Mouse (Mus musculus) midbrain, postnatal 0 days (tissue): ENCODE results near the gene Pithd1. TPM values are rescaled to one million over a fixed set of nuclear protein-coding genes. Genes with fewer than 3 reads are reported as not detected.

Source experiments
- ATAC-seq: fragments of 200-750 bp; cut with Nextera tagmentation; 2 replicates; pipeline ENCODE4 v1.8.0; 2017; ENCODE audit warnings: moderate number of reproducible peaks, mild to moderate bottlenecking, moderate TSS enrichment, moderate library complexity; ENCODE audit not compliant: low FRiP score
- DNase-seq: peaks from one replicate; pipeline ENCODE4 v3.0.0-alpha.2; 2015; ENCODE audit warnings: low spot score
- H3K27ac ChIP-seq: fragments of 300-500 bp; sonication (generic); 2 replicates; pipeline ENCODE4 v1.5.1; 2014; ENCODE audit warnings: low read depth, mild to moderate bottlenecking, low read length, mixed read lengths
- H3K27me3 ChIP-seq: fragments of 300-500 bp; sonication (generic); 2 replicates; pipeline ENCODE4 v1.6.1; 2014; ENCODE audit warnings: low read length, control low read depth, mixed read lengths; ENCODE audit not compliant: insufficient read depth
- H3K36me3 ChIP-seq: fragments of 300-500 bp; sonication (generic); 2 replicates; pipeline ENCODE4 v1.6.1; 2014; ENCODE audit warnings: low read length, control low read depth, mixed read lengths; ENCODE audit not compliant: insufficient read depth
- H3K4me1 ChIP-seq: fragments of 300-500 bp; sonication (generic); 2 replicates; pipeline ENCODE4 v1.6.1; 2014; ENCODE audit warnings: mild to moderate bottlenecking, control low read depth, antibody characterized with exemption, low read length, mixed read lengths; ENCODE audit not compliant: insufficient read depth
- H3K4me2 ChIP-seq: fragments of 300-500 bp; sonication (generic); 2 replicates; pipeline ENCODE4 v1.6.1; 2014; ENCODE audit warnings: low read depth, mild to moderate bottlenecking, low read length, mixed read lengths; ENCODE audit not compliant: poor library complexity, severe bottlenecking
- H3K4me3 ChIP-seq: fragments of 300-500 bp; sonication (generic); 2 replicates; pipeline ENCODE4 v1.5.1; 2014; ENCODE audit warnings: low read depth, mild to moderate bottlenecking, low read length, moderate library complexity
- H3K9ac ChIP-seq: fragments of 300-500 bp; sonication (generic); replicated peaks from 2 replicates; pipeline ENCODE4 v1.6.1; 2014; ENCODE audit warnings: mild to moderate bottlenecking, low read length, moderate library complexity, mixed read lengths; ENCODE audit not compliant: poor library complexity, severe bottlenecking
- H3K9me3 ChIP-seq: fragments of 300-500 bp; sonication (generic); 2 replicates; pipeline ENCODE4 v1.6.1; 2016; ENCODE audit warnings: low read length, control low read depth
- CTCF ChIP-seq: IDR thresholded peaks from 2 replicates; pipeline ENCODE4 v1.5.1; 2016; ENCODE audit warnings: antibody characterized with exemption, mild to moderate bottlenecking
- WGBS: fragments of 180-500 bp; shearing (Covaris S2); extraction: QIAGEN DNeasy Blood & Tissue Kit; methylation state at CpG from one replicate; pipeline ENCODE4 v1.1.7; 2014; 5-methylcytosine and 5-hydroxymethylcytosine counted together
- polyA plus RNA-seq: library from polyadenylated mRNA; unstranded; fragments of >200 nt; fragmentation: Nextera tagmentation; extraction: Ambion mirVana; gene quantifications from 2 replicates; pipeline ENCODE4 v1.2.1, GENCODE M21; 2015
- total RNA-seq: library from RNA; depleted of rRNA; stranded (reverse); fragments of >200 nt; gene quantifications from 2 replicates; pipeline ENCODE4 v1.2.3, GENCODE M21; 2014; rRNA removed

Pithd1 gene
- total and polyA plus RNA-seq, 2 experiments from 2014 or later, result 61.6 to 101 TPM

- H3K4me1 ChIP-seq, result no peaks in the 10 kb centered on the region
- no peak for TF ChIP-seq CTCF
- H3K9ac ChIP-seq, result no peak overlapping the region
- no peaks in the 10 kb centered on the region for H3K9me3 ChIP-seq
- no peak overlapping the region for H3K4me3 ChIP-seq
- no peak for ATAC-seq
- no peak overlapping the region for H3K27ac ChIP-seq
- H3K36me3 ChIP-seq, result peaks cover 19% of the 10 kb centered on the region; the same call in 1 of the 2 replicates
- 96% methylated on average over 8 of the region's 8 CpGs for WGBS
- H3K27me3 ChIP-seq, result no peaks in the 10 kb centered on the region
- H3K4me2 ChIP-seq, result no peak overlapping the region
- no peak for DNase-seq
Measured at GRCm38 (mm10) chr4:135930239-135930638, 56.8 kb downstream of the Pithd1 start.

DNA sequence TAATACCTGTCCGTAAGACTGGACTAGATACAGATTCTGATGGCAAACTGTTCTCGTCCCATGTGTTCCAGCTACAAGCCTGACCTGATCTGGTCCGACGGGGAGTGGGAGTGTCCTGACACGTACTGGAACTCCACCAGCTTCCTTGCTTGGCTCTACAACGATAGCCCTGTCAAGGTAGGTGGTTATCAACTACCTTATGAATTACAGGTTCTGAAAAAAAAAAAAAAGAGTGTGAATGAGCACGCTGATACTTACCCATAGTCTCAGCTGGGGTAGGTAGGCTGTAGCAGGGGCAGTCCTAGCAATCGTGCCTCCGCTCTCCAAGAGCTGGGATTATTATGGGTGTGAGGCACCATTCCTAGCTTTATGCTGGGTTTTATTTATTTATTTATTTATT lies 57.2 kb downstream of the Pithd1 start:
- no peak for TF ChIP-seq CTCF
- Histone ChIP-seq H3K4me2 (no peak overlapping the region), H3K4me3 (no peak overlapping the region), H3K27ac (no peak overlapping the region), H3K27me3 (no peaks in the 10 kb centered on the region), H3K4me1 (no peaks in the 10 kb centered on the region), H3K36me3 (peaks cover 19% of the 10 kb centered on the region; the same call in 1 of the 2 replicates), H3K9me3 (no peaks in the 10 kb centered on the region), H3K9ac (no peak overlapping the region)
- no peak for DNase-seq
- ATAC-seq, result no peak
- 94% methylated on average over 9 of the region's 9 CpGs for WGBS

DNA sequence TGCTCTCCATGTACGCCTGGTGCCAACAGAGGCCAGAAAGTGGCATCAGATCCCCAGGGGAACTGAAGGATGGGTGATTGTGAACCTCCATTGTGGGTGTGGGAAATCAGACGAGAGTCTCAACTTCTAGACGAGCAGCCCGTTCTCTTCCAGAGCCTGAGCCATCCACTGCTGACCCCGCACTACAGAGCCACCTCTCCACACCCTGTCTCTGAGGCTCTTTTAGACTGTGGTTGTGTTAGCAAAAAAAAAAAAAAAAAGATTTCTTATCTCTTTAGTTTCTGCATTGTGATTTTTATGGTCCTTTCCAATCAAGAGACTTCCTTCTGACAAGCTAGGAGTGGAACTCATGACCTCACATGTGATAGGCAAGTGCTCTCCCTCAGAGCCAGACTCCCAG lies 57.7 kb downstream of the Pithd1 start:
- no peaks in the 10 kb centered on the region for H3K4me1 ChIP-seq
- WGBS, result 92% methylated on average over 5 of the region's 5 CpGs
- H3K36me3 ChIP-seq, result peaks cover 19% of the 10 kb centered on the region; the same call in 1 of the 2 replicates
- no peak overlapping the region for H3K9ac ChIP-seq
- no peaks in the 10 kb centered on the region for H3K9me3 ChIP-seq
- H3K4me3 ChIP-seq, result no peak overlapping the region
- no peaks in the 10 kb centered on the region for H3K27me3 ChIP-seq
- H3K27ac ChIP-seq, result no peak overlapping the region
- no peak for DNase-seq
- ATAC-seq, result no peak
- TF ChIP-seq CTCF, result no peak
- no peak overlapping the region for H3K4me2 ChIP-seq

DNA sequence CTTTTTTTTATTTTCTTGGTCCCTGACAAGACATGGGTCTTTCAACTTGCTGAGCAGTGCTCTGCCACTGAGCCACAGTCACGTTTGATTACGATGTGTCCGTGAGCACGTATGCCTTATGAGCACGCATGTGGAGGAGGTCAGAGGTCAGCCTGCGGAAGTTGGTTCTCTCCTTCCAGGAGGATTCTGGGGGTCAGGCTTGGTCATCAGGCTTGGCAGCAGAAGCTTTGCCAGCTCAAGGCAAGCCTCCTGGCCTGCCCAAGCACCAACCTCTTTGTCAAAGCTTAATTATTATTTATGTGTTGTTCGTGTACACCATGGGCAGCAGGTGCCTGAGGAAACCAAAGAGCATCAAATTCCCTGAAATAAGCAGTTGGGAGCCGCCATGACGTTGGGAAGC lies 58.7 kb downstream of the Pithd1 start:
- H3K4me1 ChIP-seq, result no peaks in the 10 kb centered on the region
- ATAC-seq (no peak), DNase-seq (no peak)
- H3K27ac ChIP-seq, result no peak overlapping the region
- WGBS, result 82% methylated on average over 9 of the region's 9 CpGs
- no peak for TF ChIP-seq CTCF
- H3K27me3 ChIP-seq, result no peaks in the 10 kb centered on the region
- H3K4me2 ChIP-seq, result no peak overlapping the region
- no peak overlapping the region for H3K9ac ChIP-seq
- no peak overlapping the region for H3K4me3 ChIP-seq
- peaks cover 20% of the 10 kb centered on the region; the same call in 1 of the 2 replicates for H3K36me3 ChIP-seq
- H3K9me3 ChIP-seq, result no peaks in the 10 kb centered on the region

DNA sequence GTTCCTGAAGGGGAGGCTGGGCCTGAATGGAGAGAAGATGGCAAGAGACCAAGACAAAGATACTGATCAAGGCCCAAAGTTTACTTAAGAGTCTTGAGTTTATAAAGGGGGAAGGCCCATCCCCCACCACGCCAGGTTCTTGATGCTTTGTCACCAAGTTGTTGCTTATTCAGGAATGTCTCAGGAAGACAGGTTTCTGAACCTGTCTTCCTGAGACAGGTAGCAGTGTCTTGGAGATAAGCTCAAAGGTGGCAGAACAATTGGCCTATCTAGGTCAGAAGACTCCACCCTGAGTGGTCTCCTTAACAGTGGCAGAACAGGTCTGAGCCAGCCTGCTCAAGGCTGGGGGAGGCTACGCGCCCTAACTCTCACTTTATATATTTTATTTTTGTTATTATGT lies 60.2 kb downstream of the Pithd1 start:
- H3K36me3 ChIP-seq, result peaks cover 13% of the 10 kb centered on the region; the same call in 1 of the 2 replicates
- no peaks in the 10 kb centered on the region for H3K27me3 ChIP-seq
- WGBS, result 96% methylated on average over 3 of the region's 3 CpGs
- no peak overlapping the region for H3K9ac ChIP-seq
- H3K4me2 ChIP-seq, result no peak overlapping the region
- TF ChIP-seq CTCF, result no peak
- no peak overlapping the region for H3K4me3 ChIP-seq
- no peaks in the 10 kb centered on the region for H3K9me3 ChIP-seq
- DNase-seq (no peak), ATAC-seq (no peak)
- peaks cover 2% of the 10 kb centered on the region; the same call in 1 of the 2 replicates for H3K4me1 ChIP-seq
- H3K27ac ChIP-seq, result no peak overlapping the region

DNA sequence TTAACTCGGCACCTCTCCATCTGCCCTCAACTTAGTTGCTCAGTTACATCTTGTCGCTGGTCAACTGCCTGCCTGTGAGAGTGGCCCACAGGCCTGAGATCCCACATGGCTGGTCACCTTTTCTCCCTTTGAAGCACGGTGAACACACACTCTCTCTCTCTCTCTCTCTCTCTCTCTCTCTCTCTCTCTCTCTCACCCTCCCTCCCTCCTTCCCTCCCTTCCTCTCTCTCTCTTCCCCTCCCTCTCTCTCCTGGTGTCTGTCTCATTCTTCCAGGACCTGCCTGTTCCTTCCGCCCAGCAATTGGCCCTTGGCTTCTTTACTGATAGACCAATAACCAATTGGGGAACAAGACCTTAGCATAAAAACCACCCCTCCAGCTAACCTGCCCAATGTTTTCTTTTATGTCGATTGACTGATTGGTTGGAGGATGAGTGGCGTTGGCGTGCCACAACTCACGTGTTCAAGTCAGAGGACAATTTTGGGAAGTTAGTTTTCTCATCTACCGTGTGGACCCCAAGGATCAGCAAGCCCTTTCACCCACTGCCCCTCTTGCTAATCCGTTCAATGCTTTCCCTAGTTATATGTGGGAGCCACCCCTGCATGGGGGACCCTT lies 60.8 kb downstream of the Pithd1 start:
- 88% methylated on average over 10 of the region's 10 CpGs for WGBS
- H3K4me1 ChIP-seq, result peaks cover 5% of the 10 kb centered on the region; the same call in 1 of the 2 replicates
- H3K9me3 ChIP-seq, result no peaks in the 10 kb centered on the region
- ATAC-seq (no peak), DNase-seq (no peak)
- TF ChIP-seq CTCF, result no peak
- no peaks in the 10 kb centered on the region for H3K27me3 ChIP-seq
- no peak overlapping the region for H3K27ac ChIP-seq
- H3K4me3 ChIP-seq, result no peak overlapping the region
- no peak overlapping the region for H3K4me2 ChIP-seq
- H3K9ac ChIP-seq, result no peak overlapping the region
- peaks cover 13% of the 10 kb centered on the region; the same call in 1 of the 2 replicates for H3K36me3 ChIP-seq

Other genes starting within 250 kb of the Pithd1 start
- gene Myom3, start 227.5 kb downstream of the Pithd1 start, total RNA-seq, result 0.60 and 0.99 TPM in 2 replicates
- gene Myom3, start 227.5 kb downstream of the Pithd1 start, polyA plus RNA-seq, result 1.4 and 1.6 TPM in 2 replicates
- gene Srsf10, start 131.5 kb downstream of the Pithd1 start, total RNA-seq, result 66.6 and 92.7 TPM in 2 replicates
- gene Srsf10, start 131.5 kb downstream of the Pithd1 start, polyA plus RNA-seq, result 134 and 155 TPM in 2 replicates
- gene Pnrc2, start 113.4 kb downstream of the Pithd1 start, total RNA-seq, result 52.6 and 64.4 TPM in 2 replicates
- gene Pnrc2, start 113.4 kb downstream of the Pithd1 start, polyA plus RNA-seq, result 67.6 and 72.6 TPM in 2 replicates
- gene Cnr2, start 91.9 kb downstream of the Pithd1 start, total RNA-seq, result 0.19 and 0.55 TPM in 2 replicates
- gene Cnr2, start 91.9 kb downstream of the Pithd1 start, polyA plus RNA-seq, result 0.04 and 0.17 TPM in 2 replicates
- gene Fuca1, start 66.5 kb downstream of the Pithd1 start, total RNA-seq, result 37.8 and 38.8 TPM in 2 replicates
- 92.7 and 93.7 TPM in 2 replicates for gene Fuca1, start 66.5 kb downstream of the Pithd1 start, polyA plus RNA-seq
- 26.9 and 33.0 TPM in 2 replicates for gene Hmgcl, start 40.8 kb downstream of the Pithd1 start, total RNA-seq
- gene Hmgcl, start 40.8 kb downstream of the Pithd1 start, polyA plus RNA-seq, result 54.1 and 58.9 TPM in 2 replicates
- gene Gale, start 23.5 kb downstream of the Pithd1 start, total RNA-seq, result 33.5 and 47.5 TPM in 2 replicates
- 36.7 and 41.6 TPM in 2 replicates for gene Gale, start 23.5 kb downstream of the Pithd1 start, polyA plus RNA-seq
- gene Lypla2, start 14.6 kb downstream of the Pithd1 start, total RNA-seq, result 157 and 182 TPM in 2 replicates
- gene Lypla2, start 14.6 kb downstream of the Pithd1 start, polyA plus RNA-seq, result 212 and 227 TPM in 2 replicates
- gene Eloa, start 34.5 kb upstream of the Pithd1 start, total RNA-seq, result 23.3 and 27.7 TPM in 2 replicates
- 19.0 and 19.3 TPM in 2 replicates for gene Eloa, start 34.5 kb upstream of the Pithd1 start, polyA plus RNA-seq
- gene Rpl11, start 66.2 kb upstream of the Pithd1 start, total RNA-seq, result 601 and 1,077 TPM in 2 replicates
- gene Rpl11, start 66.2 kb upstream of the Pithd1 start, polyA plus RNA-seq, result 273 and 275 TPM in 2 replicates
- 121 and 208 TPM in 2 replicates for gene Id3, start 156.2 kb upstream of the Pithd1 start, total RNA-seq
- gene Id3, start 156.2 kb upstream of the Pithd1 start, polyA plus RNA-seq, result 148 and 156 TPM in 2 replicates
- 1.1 and 2.0 TPM in 2 replicates for gene E2f2, start 185.1 kb upstream of the Pithd1 start, total RNA-seq
- gene E2f2, start 185.1 kb upstream of the Pithd1 start, polyA plus RNA-seq, result 0.46 and 0.50 TPM in 2 replicates
- 5.9 and 7.6 TPM in 2 replicates for gene Asap3, start 219.1 kb upstream of the Pithd1 start, total RNA-seq
- 3.7 and 4.1 TPM in 2 replicates for gene Asap3, start 219.1 kb upstream of the Pithd1 start, polyA plus RNA-seq